Mouse (Mus musculus) E14TG2a.4 (cell line): ENCODE measurements around the gene Rmnd1.

ENCODE experiments used
- H3K27me3 ChIP-seq: 2 replicates; pipeline ENCODE4 v1.6.1; 2014; ENCODE audit warnings: low read length, control low read depth; ENCODE audit not compliant: insufficient read depth
- H3K36me3 ChIP-seq: 2 replicates; pipeline ENCODE4 v1.6.1; 2014; ENCODE audit warnings: low read length, control low read depth; ENCODE audit not compliant: insufficient read depth
- H3K4me1 ChIP-seq: replicated peaks from 2 replicates; pipeline ENCODE4 v1.6.1; 2014; ENCODE audit warnings: low read depth, low read length, control low read depth
- H3K4me3 ChIP-seq: replicated peaks from 2 replicates; pipeline ENCODE4 v1.5.1; 2014; ENCODE audit warnings: mild to moderate bottlenecking, low read length
- H3K9me3 ChIP-seq: 2 replicates; pipeline ENCODE4 v1.6.1; 2014; ENCODE audit warnings: low read length, control low read depth
- CTCF ChIP-seq: conservative IDR thresholded peaks from 2 replicates; pipeline ENCODE4 v1.5.1; 2014; ENCODE audit warnings: low read length
- NANOG ChIP-seq: IDR thresholded peaks from 2 replicates; pipeline ENCODE4 v1.6.1; 2014; ENCODE audit warnings: borderline replicate concordance, low read length, mixed read lengths
- POU5F1 ChIP-seq: IDR thresholded peaks from 2 replicates; pipeline ENCODE4 v1.6.1; 2014; ENCODE audit warnings: low read length, borderline replicate concordance

Gene Rmnd1

GRCm38 (mm10) chr10:4375267-4375666, 56.9 kb downstream of the Rmnd1 start:
- Histone ChIP-seq H3K9me3 (no peaks in the 10 kb centered on the region), H3K4me1 (peaks cover 94% of the 10 kb centered on the region), H3K36me3 (peaks cover 20% of the 10 kb centered on the region), H3K27me3 (no peaks in the 10 kb centered on the region), H3K4me3 (no peak overlapping the region)
- TF ChIP-seq CTCF: no peak
- peak; percentile 42; the same call in 1 of the 2 replicates for TF ChIP-seq POU5F1
- peak; percentile 70; the same call in 1 of the 2 replicates for TF ChIP-seq NANOG

- TF ChIP-seq NANOG (no peak), POU5F1 (no peak), CTCF (no peak)
- peaks cover 94% of the 10 kb centered on the region for H3K4me1 ChIP-seq
- no peaks in the 10 kb centered on the region for H3K9me3 ChIP-seq
- no peak overlapping the region for H3K4me3 ChIP-seq
- H3K27me3 ChIP-seq: no peaks in the 10 kb centered on the region
- peaks cover 24% of the 10 kb centered on the region for H3K36me3 ChIP-seq
These were observed 57.5 kb downstream of the Rmnd1 start for GRCm38 (mm10) chr10:4374734-4375133.

GRCm38 (mm10) chr10:4374239-4374638, 57.9 kb downstream of the Rmnd1 start:
- H3K36me3 ChIP-seq: peaks cover 24% of the 10 kb centered on the region
- no peaks in the 10 kb centered on the region for H3K9me3 ChIP-seq
- TF ChIP-seq NANOG (no peak), CTCF (no peak), POU5F1 (no peak)
- no peaks in the 10 kb centered on the region for H3K27me3 ChIP-seq
- H3K4me3 ChIP-seq: no peak overlapping the region
- H3K4me1 ChIP-seq: peaks cover 94% of the 10 kb centered on the region

- H3K4me1 ChIP-seq: peaks cover 95% of the 10 kb centered on the region
- peaks cover 30% of the 10 kb centered on the region for H3K36me3 ChIP-seq
- H3K27me3 ChIP-seq: no peaks in the 10 kb centered on the region; the same call in 1 of the 2 replicates
- H3K4me3 ChIP-seq: peak overlapping the region; percentile 52
- H3K9me3 ChIP-seq: no peaks in the 10 kb centered on the region
- TF ChIP-seq CTCF (no peak), NANOG (no peak), POU5F1 (no peak)
These were observed 58.6 kb downstream of the Rmnd1 start for GRCm38 (mm10) chr10:4373558-4373957.

GRCm38 (mm10) chr10:4372011-4372410, 60.2 kb downstream of the Rmnd1 start:
- Histone ChIP-seq H3K27me3 (no peaks in the 10 kb centered on the region; the same call in 1 of the 2 replicates), H3K9me3 (no peaks in the 10 kb centered on the region), H3K4me1 (peaks cover 84% of the 10 kb centered on the region), H3K36me3 (peaks cover 40% of the 10 kb centered on the region), H3K4me3 (peak overlapping the region; percentile 27; the same call in 1 of the 2 replicates)
- no peak for TF ChIP-seq POU5F1
- TF ChIP-seq CTCF: peak; percentile 73

- peak overlapping the region; percentile 68 for H3K4me3 ChIP-seq
- no peaks in the 10 kb centered on the region for H3K9me3 ChIP-seq
- peaks cover 68% of the 10 kb centered on the region for H3K4me1 ChIP-seq
- peaks cover 41% of the 10 kb centered on the region for H3K36me3 ChIP-seq
- TF ChIP-seq CTCF (no peak), POU5F1 (no peak), NANOG (no peak)
- H3K27me3 ChIP-seq: no peaks in the 10 kb centered on the region; the same call in 1 of the 2 replicates
These were observed 62.1 kb downstream of the Rmnd1 start for GRCm38 (mm10) chr10:4370105-4370504.

GRCm38 (mm10) chr10:4364618-4365017, 67.6 kb downstream of the Rmnd1 start:
- peaks cover 45% of the 10 kb centered on the region for H3K36me3 ChIP-seq
- H3K4me1 ChIP-seq: peaks cover 30% of the 10 kb centered on the region
- H3K27me3 ChIP-seq: no peaks in the 10 kb centered on the region; the same call in 1 of the 2 replicates
- H3K9me3 ChIP-seq: peaks cover 21% of the 10 kb centered on the region
- TF ChIP-seq NANOG (no peak), POU5F1 (no peak), CTCF (no peak)
- H3K4me3 ChIP-seq: no peak overlapping the region

- no peak for TF ChIP-seq NANOG
- no peak for TF ChIP-seq CTCF
- TF ChIP-seq POU5F1: no peak
- no peaks in the 10 kb centered on the region for H3K27me3 ChIP-seq
- H3K9me3 ChIP-seq: peaks cover 12% of the 10 kb centered on the region
- no peak overlapping the region for H3K4me3 ChIP-seq
- peaks cover 92% of the 10 kb centered on the region for H3K36me3 ChIP-seq
- H3K4me1 ChIP-seq: peaks cover 64% of the 10 kb centered on the region
These were observed 74.8 kb downstream of the Rmnd1 start for GRCm38 (mm10) chr10:4357435-4357834.

- Histone ChIP-seq H3K36me3 (peaks cover 96% of the 10 kb centered on the region), H3K4me1 (peaks cover 64% of the 10 kb centered on the region), H3K9me3 (peaks cover 4% of the 10 kb centered on the region), H3K4me3 (no peak overlapping the region), H3K27me3 (no peaks in the 10 kb centered on the region)
- TF ChIP-seq NANOG (no peak), POU5F1 (no peak), CTCF (no peak)
These were observed 75.5 kb downstream of the Rmnd1 start for GRCm38 (mm10) chr10:4356640-4357039.
